Mouse (Mus musculus) hindbrain, embryonic 11.5 days (tissue): ENCODE measurements around the gene Ush2a. TPM values are rescaled to one million over a fixed set of nuclear protein-coding genes. Genes with fewer than 3 reads are reported as not detected.

Source experiments
- ATAC-seq: fragments of 200-750 bp; cut with Nextera tagmentation; 2 replicates; pipeline ENCODE4 v1.8.0; 2017; ENCODE audit warnings: mild to moderate bottlenecking, moderate TSS enrichment, moderate library complexity; ENCODE audit not compliant: low FRiP score
- DNase-seq: peaks from one replicate; pipeline ENCODE4 v3.0.0-alpha.2; 2015; ENCODE audit warnings: low spot score
- H3K27ac ChIP-seq: fragments of 300-500 bp; sonication (generic); 2 replicates; pipeline ENCODE4 v1.5.1; 2014; ENCODE audit warnings: mild to moderate bottlenecking, low read depth, low read length
- H3K27me3 ChIP-seq: fragments of 300-500 bp; sonication (generic); 2 replicates; pipeline ENCODE4 v1.6.1; 2014; ENCODE audit warnings: mild to moderate bottlenecking, low read length, moderate library complexity, mixed read lengths; ENCODE audit not compliant: control insufficient read depth, insufficient read depth
- H3K36me3 ChIP-seq: fragments of 300-500 bp; sonication (generic); 2 replicates; pipeline ENCODE4 v1.6.1; 2014; ENCODE audit warnings: mild to moderate bottlenecking, low read length, moderate library complexity, mixed read lengths; ENCODE audit not compliant: control insufficient read depth, insufficient read depth
- H3K4me1 ChIP-seq: fragments of 300-500 bp; sonication (generic); replicated peaks from 2 replicates; pipeline ENCODE4 v1.6.1; 2014; ENCODE audit warnings: low read length, mixed read lengths; ENCODE audit not compliant: control insufficient read depth, insufficient read depth
- H3K4me2 ChIP-seq: fragments of 300-500 bp; sonication (generic); replicated peaks from 2 replicates; pipeline ENCODE4 v1.6.1; 2014; ENCODE audit warnings: mild to moderate bottlenecking, low read depth, low read length
- H3K4me3 ChIP-seq: fragments of 300-500 bp; sonication (generic); 2 replicates; pipeline ENCODE4 v1.5.1; 2014; ENCODE audit warnings: low read depth, low read length
- H3K9ac ChIP-seq: fragments of 300-500 bp; sonication (generic); 2 replicates; pipeline ENCODE4 v1.6.1; 2014; ENCODE audit warnings: low read depth, low read length
- H3K9me3 ChIP-seq: fragments of 300-500 bp; sonication (generic); 2 replicates; pipeline ENCODE4 v1.6.1; 2016; ENCODE audit warnings: low read length; ENCODE audit not compliant: control insufficient read depth
- WGBS: fragments of 180-500 bp; shearing (Covaris S2); extraction: QIAGEN DNeasy Blood & Tissue Kit; methylation state at CpG from one replicate; pipeline ENCODE4 v1.1.7; 2014; 5-methylcytosine and 5-hydroxymethylcytosine counted together
- polyA plus RNA-seq: library from polyadenylated mRNA; unstranded; fragments of >200 nt; fragmentation: Nextera tagmentation; extraction: Ambion mirVana; gene quantifications from 2 replicates; pipeline ENCODE4 v1.2.1, GENCODE M21; 2014

Gene Ush2a
- polyA plus RNA-seq, 1 experiment from 2014 or later = 0.26 TPM

GRCm38 (mm10) chr1:189006826-189007225, 745.0 kb downstream of the Ush2a start:
- ATAC-seq = peak; percentile 28
- H3K9me3 ChIP-seq = no peaks in the 10 kb centered on the region
- H3K27ac ChIP-seq = no peak overlapping the region

GRCm38 (mm10) chr1:189007239-189007979, 745.6 kb downstream of the Ush2a start, which contains the start of gene Kctd3:
Gene Kctd3, minus strand, starts transcription at chr1:189007841.
- peak; percentile 99 for DNase-seq
- H3K36me3 ChIP-seq = no peaks in the 10 kb centered on the region
- WGBS = 0% methylated on average over 70 of the region's 74 CpGs
- H3K9ac ChIP-seq = peak within 1 kb of the TSS; percentile 95
- ATAC-seq = peak; percentile 91
- peak within 1 kb of the TSS; percentile 98 for H3K4me3 ChIP-seq
- H3K27ac ChIP-seq = 0 out of 2 replicates have a peak within 1 kb of the TSS, but pooled peaks have one; percentile 33
- peak within 1 kb of the TSS; percentile 92 for H3K4me2 ChIP-seq
- H3K9me3 ChIP-seq = no peaks in the 10 kb centered on the region
- H3K27me3 ChIP-seq = no peaks in the 10 kb centered on the region
- no peaks in the 10 kb centered on the region; the same call in 1 of the 2 replicates for H3K4me1 ChIP-seq

More at GRCm38 (mm10) chr1:189006826-189007225, 745.0 kb downstream of the Ush2a start:
- no peak for DNase-seq
- Histone ChIP-seq H3K36me3 (no peaks in the 10 kb centered on the region), H3K4me2 (peak overlapping the region; percentile 92), H3K9ac (peak overlapping the region; percentile 95), H3K27me3 (no peaks in the 10 kb centered on the region), H3K4me3 (peak overlapping the region; percentile 98), H3K4me1 (no peaks in the 10 kb centered on the region; the same call in 1 of the 2 replicates)
- 7% methylated on average over 7 of the region's 7 CpGs for WGBS

- no peaks in the 10 kb centered on the region for H3K9me3 ChIP-seq
- no peaks in the 10 kb centered on the region for H3K27me3 ChIP-seq
- WGBS = 49% methylated on average over 7 of the region's 7 CpGs
- no peak for DNase-seq
- no peaks in the 10 kb centered on the region for H3K36me3 ChIP-seq
- no peak overlapping the region for H3K27ac ChIP-seq
- H3K4me3 ChIP-seq = peak overlapping the region; percentile 98
- H3K4me2 ChIP-seq = no peak overlapping the region
- H3K4me1 ChIP-seq = no peaks in the 10 kb centered on the region; the same call in 1 of the 2 replicates
- no peak for ATAC-seq
- no peak overlapping the region for H3K9ac ChIP-seq
Measured at GRCm38 (mm10) chr1:189007980-189008324, 746.1 kb downstream of the Ush2a start.

GRCm38 (mm10) chr1:189010671-189011070, 748.8 kb downstream of the Ush2a start:
- DNase-seq = no peak
- no peak overlapping the region for H3K9ac ChIP-seq
- ATAC-seq = no peak
- no peak overlapping the region for H3K27ac ChIP-seq
- H3K4me3 ChIP-seq = no peak overlapping the region
- no peaks in the 10 kb centered on the region for H3K36me3 ChIP-seq
- 91% methylated on average over 4 of the region's 4 CpGs for WGBS
- H3K4me1 ChIP-seq = no peaks in the 10 kb centered on the region; the same call in 1 of the 2 replicates
- H3K27me3 ChIP-seq = no peaks in the 10 kb centered on the region; the same call in 1 of the 2 replicates
- no peak overlapping the region for H3K4me2 ChIP-seq
- H3K9me3 ChIP-seq = no peaks in the 10 kb centered on the region

- Histone ChIP-seq H3K4me1 (no peaks in the 10 kb centered on the region; the same call in 1 of the 2 replicates), H3K4me3 (no peak overlapping the region), H3K27ac (no peak overlapping the region), H3K9me3 (no peaks in the 10 kb centered on the region), H3K27me3 (no peaks in the 10 kb centered on the region; the same call in 1 of the 2 replicates), H3K4me2 (no peak overlapping the region; the same call in 1 of the 2 replicates), H3K36me3 (no peaks in the 10 kb centered on the region), H3K9ac (no peak overlapping the region)
- ATAC-seq = no peak
- DNase-seq = no peak
- 4% methylated on average over 16 of the region's 16 CpGs for WGBS
Measured at GRCm38 (mm10) chr1:189012846-189013586, 751.2 kb downstream of the Ush2a start.

GRCm38 (mm10) chr1:189013587-189013921, 751.7 kb downstream of the Ush2a start:
- H3K4me2 ChIP-seq = no peak overlapping the region
- no peak overlapping the region for H3K27ac ChIP-seq
- H3K4me1 ChIP-seq = no peaks in the 10 kb centered on the region; the same call in 1 of the 2 replicates
- 6% methylated on average over 4 of the region's 4 CpGs for WGBS
- no peak overlapping the region for H3K4me3 ChIP-seq
- ATAC-seq (no peak), DNase-seq (no peak)
- no peaks in the 10 kb centered on the region for H3K36me3 ChIP-seq
- no peaks in the 10 kb centered on the region for H3K9me3 ChIP-seq
- no peaks in the 10 kb centered on the region; the same call in 1 of the 2 replicates for H3K27me3 ChIP-seq
- no peak overlapping the region for H3K9ac ChIP-seq
